Mouse (Mus musculus) CD4-positive, CD25-positive, alpha-beta regulatory T cell, adult 2 months (primary cell): ENCODE data around the gene Zfp839.

Experiments used
- DNase-seq: peaks from one replicate; pipeline ENCODE4 v3.0.0-alpha.2; 2012; ENCODE audit warnings: low read depth, low spot score

The Zfp839 gene

GRCm38 (mm10) chr12:110875351-110875750, 25.3 kb downstream of the Zfp839 start:
- DNase-seq, result no peak

DNA sequence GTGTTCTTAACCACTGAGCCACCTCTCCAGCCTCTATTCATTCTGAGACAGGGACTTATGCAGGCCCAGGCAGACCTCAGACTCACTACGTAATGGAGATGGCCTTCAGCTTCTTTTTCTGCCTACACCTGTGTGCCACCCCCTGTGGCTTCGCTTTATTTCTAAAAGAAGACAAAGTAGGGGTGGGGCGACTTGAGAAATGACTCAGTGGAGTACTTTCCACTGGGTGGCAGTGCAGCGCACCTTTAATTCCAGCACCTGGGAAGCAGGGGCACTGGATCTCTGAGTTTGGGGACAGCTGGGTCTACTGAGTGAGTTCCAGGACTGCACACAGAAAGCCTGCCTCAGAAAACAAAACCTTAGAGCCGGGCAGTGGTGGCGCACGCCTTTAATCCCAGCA, 32.2 kb downstream of the Zfp839 start:
- DNase-seq, result peak; percentile 9

- no peak for DNase-seq
Observed at GRCm38 (mm10) chr12:110885251-110885650, 35.2 kb downstream of the Zfp839 start.

GRCm38 (mm10) chr12:110888106-110888505, 38.1 kb downstream of the Zfp839 start:
- DNase-seq, result peak; percentile 26

GRCm38 (mm10) chr12:110888606-110889005, 38.6 kb downstream of the Zfp839 start:
- DNase-seq, result no peak

- peak; percentile 99 for DNase-seq
Observed at GRCm38 (mm10) chr12:110889036-110890020, 39.3 kb downstream of the Zfp839 start, which contains the start of the genes Cinp and Tecpr2. Gene Cinp (minus strand): TSS chr12:110889145. Gene Tecpr2 (plus strand): TSS chr12:110889264.

- no peak for DNase-seq
Observed at GRCm38 (mm10) chr12:110891887-110892286, 41.8 kb downstream of the Zfp839 start.

GRCm38 (mm10) chr12:110902106-110902505, 52.1 kb downstream of the Zfp839 start:
- DNase-seq, result no peak

GRCm38 (mm10) chr12:110903536-110903935, 53.5 kb downstream of the Zfp839 start:
- DNase-seq, result peak; percentile 49

DNA sequence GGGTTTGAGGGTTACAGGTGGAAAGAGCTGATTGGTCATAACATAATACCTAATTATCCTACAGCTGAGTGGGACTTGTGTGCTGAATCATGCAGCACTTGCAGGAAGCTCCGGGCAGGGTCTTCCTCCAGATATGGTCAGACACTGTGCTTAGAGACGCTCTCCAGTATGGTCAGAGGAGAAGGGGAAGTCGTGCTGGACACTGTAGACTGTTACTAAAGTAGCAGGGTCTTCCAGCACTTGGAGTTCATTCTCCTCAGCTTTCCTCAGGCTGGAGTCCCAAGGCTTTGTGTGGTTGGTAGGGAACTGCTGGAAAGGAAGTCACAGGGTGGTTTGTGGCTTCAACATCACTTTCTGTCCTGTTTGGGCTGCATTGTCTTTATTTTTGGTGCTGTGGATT, 57.8 kb downstream of the Zfp839 start:
- no peak for DNase-seq

GRCm38 (mm10) chr12:110909962-110910361, 59.9 kb downstream of the Zfp839 start:
- DNase-seq, result no peak

- no peak for DNase-seq
Observed at GRCm38 (mm10) chr12:110915761-110916160, 65.7 kb downstream of the Zfp839 start.
